Mouse (Mus musculus): ENCODE measurements around the gene St7l.

- TF ChIP-seq CTCF (conservative IDR thresholded peaks at IDR 0.05; ENCODE audit: low read length), result no peak
- TF ChIP-seq NANOG (IDR thresholded peaks at IDR 0.05; ENCODE audit: borderline replicate concordance, low read length), result no peak
Measured at GRCm38 (mm10) chr3:104909195-104909594, 45.4 kb downstream of the St7l start.
